Mouse (Mus musculus): ENCODE measurements around the gene Adcy1.

GRCm38 (mm10) chr11:7133736-7134135, 70.4 kb downstream of the Adcy1 start:
- TF ChIP-seq CTCF (IDR thresholded peaks at IDR 0.05; ENCODE audit: low read depth, low read length) (no peak), POLR2A (IDR thresholded peaks at IDR 0.05; ENCODE audit: extremely low read depth, insufficient read depth, low read length) (no peak)

Measured in liver, adult 2 months (tissue).